Mouse (Mus musculus): Measurements from ENCODE around the gene Duxf3. TPM values are rescaled to one million over a fixed set of nuclear protein-coding genes. Genes with fewer than 3 reads are reported as not detected.
A peak's percentile ranks its signal among the peaks of the same experiment; 100 is the strongest.
"Not testable (repeated sequence)": the region's sequence is repeated elsewhere in the genome, so short reads cannot be mapped to it uniquely, and the experiment has no call there.

The Duxf3 gene
- total and polyA plus RNA-seq, 2 experiments from 2014 or later, result not detected

GRCm38 (mm10) chr10:58249535-58249934 is 17.1 kb upstream of the Duxf3 start:
- Histone ChIP-seq H3K27ac (no peak overlapping the region), H3K4me1 (ENCODE audit: insufficient read depth, low read length) (no peaks in the 10 kb centered on the region), H3K4me2 (ENCODE audit: low read depth, low read length) (no peak overlapping the region), H3K9ac (replicated peaks; ENCODE audit: low read length) (no peak overlapping the region), H3K27me3 (ENCODE audit: insufficient read depth, low read length) (no peaks in the 10 kb centered on the region), H3K9me3 (ENCODE audit: low read length) (no peaks in the 10 kb centered on the region), H3K36me3 (ENCODE audit: insufficient read depth, low read length) (no peaks in the 10 kb centered on the region), H3K4me3 (ENCODE audit: low read length) (no peak overlapping the region)
- DNase-seq (ENCODE audit: low spot score) (no peak), ATAC-seq (no peak)
- 23% methylated on average over 1 of the region's 1 CpGs for WGBS
- no peak for TF ChIP-seq CTCF (IDR thresholded peaks at IDR 0.05; ENCODE audit: low read depth)

- not testable (repeated sequence) for H3K9ac ChIP-seq (replicated peaks; ENCODE audit: low read length); H3K9me3 ChIP-seq (ENCODE audit: low read length); H3K27ac ChIP-seq; H3K36me3 ChIP-seq (ENCODE audit: insufficient read depth, low read length); H3K4me2 ChIP-seq (ENCODE audit: low read depth, low read length); H3K27me3 ChIP-seq (ENCODE audit: insufficient read depth, low read length); H3K4me3 ChIP-seq (ENCODE audit: low read length); H3K4me1 ChIP-seq (ENCODE audit: insufficient read depth, low read length)
- ATAC-seq (peak; percentile 87), DNase-seq (ENCODE audit: low spot score) (peak; percentile 26)
- WGBS, result 86% methylated on average over 8 of the region's 8 CpGs
Measured at GRCm38 (mm10) chr10:58238984-58239740, 6.7 kb upstream of the Duxf3 start.

DNA sequence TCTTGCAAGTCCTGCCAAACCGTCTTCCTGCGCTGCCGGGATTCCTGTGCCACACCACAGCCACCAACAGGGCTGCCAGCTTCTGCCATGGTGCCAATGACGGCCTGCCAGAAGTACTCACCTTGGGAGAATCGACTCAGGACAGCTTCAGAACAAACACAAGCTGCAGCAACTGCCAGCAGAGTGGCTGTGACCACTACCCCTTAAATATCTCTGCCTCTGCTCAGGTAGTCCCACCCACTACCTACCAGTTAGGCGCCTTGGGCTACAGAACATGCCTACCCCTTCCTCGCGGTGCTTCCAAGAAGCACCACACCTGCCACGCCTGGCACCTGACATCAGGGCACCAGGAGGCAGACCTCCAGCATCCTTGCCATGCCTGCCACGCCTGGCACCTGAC is 4.1 kb upstream of the Duxf3 start, which contains the start of gene Gm4981:
Gm4981 (minus strand) TSS at position 89 of the 400 bp plus-strand sequence.
- H3K36me3 ChIP-seq (ENCODE audit: insufficient read depth, low read length), result no peaks in the 10 kb centered on the region
- no peaks in the 10 kb centered on the region for H3K4me1 ChIP-seq (ENCODE audit: insufficient read depth, low read length)
- no peak within 1 kb of the TSS for H3K27ac ChIP-seq
- TF ChIP-seq CTCF (IDR thresholded peaks at IDR 0.05; ENCODE audit: low read depth), result no peak
- no peak within 1 kb of the TSS for H3K4me3 ChIP-seq (ENCODE audit: low read length)
- no peaks in the 10 kb centered on the region for H3K27me3 ChIP-seq (ENCODE audit: insufficient read depth, low read length)
- ATAC-seq (no peak), DNase-seq (ENCODE audit: low spot score) (no peak)
- peaks cover 11% of the 10 kb centered on the region for H3K9me3 ChIP-seq (ENCODE audit: low read length)
- no peak within 1 kb of the TSS for H3K4me2 ChIP-seq (ENCODE audit: low read depth, low read length)
- H3K9ac ChIP-seq (replicated peaks; ENCODE audit: low read length), result no peak within 1 kb of the TSS
- 88% methylated on average over 10 of the region's 10 CpGs for WGBS

- not testable (repeated sequence) for ATAC-seq; H3K4me1 ChIP-seq (ENCODE audit: insufficient read depth, low read length); H3K36me3 ChIP-seq (ENCODE audit: insufficient read depth, low read length); H3K9ac ChIP-seq (replicated peaks; ENCODE audit: low read length); H3K4me3 ChIP-seq (ENCODE audit: low read length); H3K4me2 ChIP-seq (ENCODE audit: low read depth, low read length); H3K27me3 ChIP-seq (ENCODE audit: insufficient read depth, low read length); DNase-seq (ENCODE audit: low spot score); H3K27ac ChIP-seq
- H3K9me3 ChIP-seq (ENCODE audit: low read length), result peaks cover 15% of the 10 kb centered on the region
- WGBS, result 87% methylated on average over 4 of the region's 4 CpGs
Measured at GRCm38 (mm10) chr10:58234985-58235384, 2.5 kb upstream of the Duxf3 start.

DNA sequence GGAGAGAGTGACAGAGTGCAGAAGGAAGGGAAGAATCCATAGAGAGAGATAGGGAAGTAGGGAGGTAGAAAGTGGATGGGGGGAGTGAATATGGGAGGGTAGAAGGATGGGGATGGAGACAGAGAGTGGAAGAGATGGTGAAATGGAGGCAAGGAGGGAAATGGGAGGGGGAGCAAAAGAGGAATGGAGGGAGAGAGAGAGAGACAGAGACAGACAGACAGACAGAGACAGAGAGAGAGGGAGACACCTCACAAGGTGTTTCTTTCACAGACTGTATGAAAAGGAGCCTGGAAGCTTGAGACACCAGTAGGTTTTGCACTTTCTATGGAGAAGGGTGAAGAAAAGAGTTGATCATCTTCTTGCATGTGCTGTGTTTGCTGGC is 1.3 kb upstream of the Duxf3 start:
- not testable (repeated sequence) for H3K4me3 ChIP-seq (ENCODE audit: low read length); H3K27ac ChIP-seq; H3K4me2 ChIP-seq (ENCODE audit: low read depth, low read length); H3K9ac ChIP-seq (replicated peaks; ENCODE audit: low read length); DNase-seq (ENCODE audit: low spot score); H3K27me3 ChIP-seq (ENCODE audit: insufficient read depth, low read length); H3K4me1 ChIP-seq (ENCODE audit: insufficient read depth, low read length); ATAC-seq; H3K36me3 ChIP-seq (ENCODE audit: insufficient read depth, low read length)
- H3K9me3 ChIP-seq (ENCODE audit: low read length), result peaks cover 13% of the 10 kb centered on the region

DNA sequence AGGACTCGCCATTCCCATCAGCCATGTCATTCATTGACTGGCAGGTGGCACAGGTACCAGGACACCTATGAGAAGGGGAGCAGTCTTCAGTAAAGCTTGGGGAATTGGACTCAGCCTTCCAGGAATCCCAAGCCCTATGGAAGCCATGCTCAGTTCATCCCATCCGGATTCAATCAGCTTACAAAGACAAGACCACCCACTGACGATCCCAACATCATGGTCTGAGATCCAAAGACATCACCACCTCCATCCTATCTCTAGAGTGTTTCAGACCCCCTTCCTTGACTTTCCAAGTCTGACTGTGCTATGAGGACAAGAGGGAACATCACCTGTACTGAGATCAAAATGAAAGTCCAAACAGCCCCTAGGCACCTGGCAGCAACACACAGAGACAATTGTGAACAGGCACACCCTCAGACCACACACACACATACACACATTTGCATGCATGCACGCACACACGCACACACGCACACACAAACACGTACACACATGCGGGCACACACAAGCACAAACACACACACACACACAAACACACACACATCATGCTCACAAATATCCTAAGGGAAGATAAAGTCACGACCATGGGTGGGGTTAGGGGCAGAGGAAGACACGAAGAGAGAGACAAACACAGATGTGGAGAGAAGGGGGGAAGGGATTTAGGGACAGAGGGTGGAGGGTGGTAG is 722 bp upstream of the Duxf3 start:
- not testable (repeated sequence) for H3K27ac ChIP-seq; H3K9ac ChIP-seq (replicated peaks; ENCODE audit: low read length); H3K4me2 ChIP-seq (ENCODE audit: low read depth, low read length); H3K4me3 ChIP-seq (ENCODE audit: low read length); H3K4me1 ChIP-seq (ENCODE audit: insufficient read depth, low read length); DNase-seq (ENCODE audit: low spot score); H3K27me3 ChIP-seq (ENCODE audit: insufficient read depth, low read length); H3K36me3 ChIP-seq (ENCODE audit: insufficient read depth, low read length)
- ATAC-seq, result peak; percentile 63
- peaks cover 13% of the 10 kb centered on the region for H3K9me3 ChIP-seq (ENCODE audit: low read length)
- WGBS, result 80% methylated on average over 9 of the region's 10 CpGs

GRCm38 (mm10) chr10:58231779-58232640 is 465 bp downstream of the Duxf3 start:
- H3K9ac ChIP-seq (replicated peaks; ENCODE audit: low read length); H3K27me3 ChIP-seq (ENCODE audit: insufficient read depth, low read length); H3K4me1 ChIP-seq (ENCODE audit: insufficient read depth, low read length); H3K36me3 ChIP-seq (ENCODE audit: insufficient read depth, low read length); H3K4me3 ChIP-seq (ENCODE audit: low read length); H3K27ac ChIP-seq; H3K4me2 ChIP-seq (ENCODE audit: low read depth, low read length): not testable (repeated sequence)
- 88% methylated on average over 31 of the region's 35 CpGs for WGBS
- DNase-seq (ENCODE audit: low spot score) (peak; percentile 50), ATAC-seq (peak; percentile 86)
- H3K9me3 ChIP-seq (ENCODE audit: low read length), result peaks cover 13% of the 10 kb centered on the region

- 87% methylated on average over 5 of the region's 7 CpGs for WGBS
- not testable (repeated sequence) for H3K4me2 ChIP-seq (ENCODE audit: low read depth, low read length); H3K27me3 ChIP-seq (ENCODE audit: insufficient read depth, low read length); DNase-seq (ENCODE audit: low spot score); H3K4me1 ChIP-seq (ENCODE audit: insufficient read depth, low read length); H3K27ac ChIP-seq; H3K9ac ChIP-seq (replicated peaks; ENCODE audit: low read length); H3K4me3 ChIP-seq (ENCODE audit: low read length); H3K36me3 ChIP-seq (ENCODE audit: insufficient read depth, low read length)
- ATAC-seq, result peak; percentile 45
- H3K9me3 ChIP-seq (ENCODE audit: low read length), result peaks cover 13% of the 10 kb centered on the region
Measured at GRCm38 (mm10) chr10:58231088-58231487, 1.4 kb downstream of the Duxf3 start.

- H3K27me3 ChIP-seq (ENCODE audit: insufficient read depth, low read length); H3K9ac ChIP-seq (replicated peaks; ENCODE audit: low read length); H3K4me1 ChIP-seq (ENCODE audit: insufficient read depth, low read length); H3K27ac ChIP-seq; H3K36me3 ChIP-seq (ENCODE audit: insufficient read depth, low read length); H3K4me3 ChIP-seq (ENCODE audit: low read length); ATAC-seq; DNase-seq (ENCODE audit: low spot score); H3K4me2 ChIP-seq (ENCODE audit: low read depth, low read length): not testable (repeated sequence)
- peaks cover 13% of the 10 kb centered on the region for H3K9me3 ChIP-seq (ENCODE audit: low read length)
- 54% methylated on average over 3 of the region's 3 CpGs for WGBS
Measured at GRCm38 (mm10) chr10:58230021-58230420, 2.5 kb downstream of the Duxf3 start.
